Mouse (Mus musculus) liver, adult (tissue): ENCODE measurements at regions not wholly inside any gene's neighbourhood (a gene's known extent, or its start where the extent isn't known, plus 50 kb on each side); places are given as distances from the start of the nearest gene placed in this dataset.
A peak's percentile ranks its signal among the peaks of the same experiment; 100 is the strongest.

ENCODE experiments used
- GATA4 ChIP-seq: IDR thresholded peaks from 2 replicates; pipeline ENCODE4 v1.6.1; 2014; ENCODE audit warnings: mild to moderate bottlenecking, low read length; ENCODE audit not compliant: insufficient replicate concordance

DNA sequence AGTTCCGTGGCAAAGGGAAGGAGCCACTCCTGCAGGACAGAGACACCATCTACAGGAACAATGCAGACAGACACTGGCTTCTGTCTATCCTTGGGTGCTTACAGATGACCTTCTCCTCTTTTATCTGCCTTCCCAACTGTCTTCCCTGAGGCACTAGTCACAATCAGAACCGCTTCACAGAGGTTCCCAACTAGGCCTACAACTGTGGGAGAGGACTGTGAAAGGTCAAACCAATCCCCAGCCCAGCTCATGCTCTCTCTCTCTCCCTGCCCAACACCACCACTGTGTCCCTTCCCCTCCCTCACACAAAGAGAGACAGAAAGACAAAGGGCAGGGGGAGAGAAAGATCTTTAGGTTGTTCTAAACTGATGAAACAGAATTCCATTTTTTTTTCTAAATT is 61.3 kb downstream of the Tmem17 start:
- no peak for TF ChIP-seq GATA4

GRCm38 (mm10) chr11:22573802-22574201 is 61.9 kb downstream of the Tmem17 start:
- TF ChIP-seq GATA4: no peak

GRCm38 (mm10) chr11:22574506-22574905 is 62.6 kb downstream of the Tmem17 start:
- no peak for TF ChIP-seq GATA4

DNA sequence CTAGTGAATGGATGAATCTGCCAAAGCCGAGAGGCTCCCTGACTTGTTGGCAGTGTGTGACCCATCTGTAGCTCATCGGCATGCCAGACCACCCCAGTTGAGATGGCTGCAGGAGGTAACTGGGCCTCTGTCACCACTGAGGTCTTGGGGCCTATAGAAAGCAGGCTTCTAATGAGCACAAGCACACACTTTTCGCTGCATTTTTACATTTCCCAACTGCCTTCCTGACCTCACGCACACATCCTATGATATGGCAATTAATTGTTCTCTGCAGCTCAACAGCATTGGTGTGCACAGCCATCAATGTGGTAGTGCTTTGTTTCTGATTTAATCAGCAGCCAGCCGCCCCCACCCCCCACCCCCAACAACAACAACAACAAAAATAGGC is 72.2 kb downstream of the Tmem17 start:
- no peak for TF ChIP-seq GATA4

DNA sequence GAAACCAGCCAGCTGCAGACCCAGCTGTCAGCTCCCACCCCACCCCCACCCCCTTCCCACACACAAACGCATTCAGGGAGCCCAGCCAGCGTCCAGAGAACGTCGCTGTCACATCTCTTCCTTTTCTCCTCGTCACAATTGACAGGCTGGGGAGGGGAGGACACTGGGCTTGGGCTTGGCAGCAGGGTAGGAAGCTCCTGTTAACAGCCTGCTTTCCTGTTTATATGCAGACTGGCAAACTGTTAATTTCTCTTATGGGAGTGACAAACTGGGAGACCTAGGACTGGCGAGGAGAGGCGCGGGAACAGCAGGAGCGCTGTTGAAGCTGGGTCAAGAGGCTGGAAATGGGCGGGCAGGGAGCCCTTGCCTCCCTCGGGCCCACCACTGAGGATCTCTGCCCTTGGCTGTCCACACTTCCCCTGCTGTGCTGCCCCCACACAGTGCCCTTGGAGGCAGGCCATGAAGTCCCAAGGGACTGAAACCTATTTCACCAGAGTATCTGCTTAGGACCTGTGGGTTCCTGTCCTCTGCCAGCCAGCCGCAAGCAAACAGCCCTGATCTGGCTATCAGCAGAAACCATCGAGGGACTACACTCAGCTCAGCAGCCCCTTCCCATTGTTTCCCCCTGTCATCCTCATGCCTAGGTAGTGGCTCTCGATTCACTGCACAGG is 72.7 kb downstream of the Tmem17 start:
- peak; percentile 6; the same call in 1 of the 2 replicates for TF ChIP-seq GATA4

DNA sequence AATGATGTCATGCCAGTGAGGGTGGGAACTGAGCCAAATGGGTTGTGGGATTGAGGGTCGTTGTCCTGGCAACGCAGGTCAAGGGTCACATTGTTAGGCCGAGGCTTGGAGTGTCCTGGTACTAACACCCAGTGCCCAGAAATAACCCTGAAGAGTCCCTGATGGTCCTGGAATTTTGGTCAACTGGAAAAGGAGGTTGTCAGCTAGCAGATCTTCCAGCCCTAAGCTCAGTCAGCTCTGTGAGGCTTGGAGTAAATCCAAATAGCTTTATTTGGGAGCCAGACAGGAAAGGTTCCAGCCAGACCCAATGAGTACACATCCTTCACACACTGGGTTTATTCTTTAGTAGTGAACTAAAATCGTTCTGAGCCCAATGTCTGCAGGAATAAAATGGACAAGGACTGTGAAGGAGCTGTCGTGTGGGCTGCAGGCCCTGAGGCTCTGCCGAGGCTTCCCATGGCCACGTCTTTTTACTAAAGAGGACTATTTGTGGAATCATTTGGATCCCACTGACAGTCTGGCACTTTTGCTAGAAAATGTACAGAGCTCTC is 75.9 kb downstream of the Tmem17 start:
- TF ChIP-seq GATA4: no peak

GRCm38 (mm10) chr11:22588546-22588945 is 76.7 kb downstream of the Tmem17 start:
- TF ChIP-seq GATA4: no peak

GRCm38 (mm10) chr11:22589901-22590300 is 78.0 kb downstream of the Tmem17 start:
- no peak for TF ChIP-seq GATA4

- TF ChIP-seq GATA4: no peak
Measured at GRCm38 (mm10) chr11:22592706-22593105, 80.8 kb downstream of the Tmem17 start.

- TF ChIP-seq GATA4: no peak
Measured at GRCm38 (mm10) chr11:22596076-22596804, 84.4 kb downstream of the Tmem17 start.

DNA sequence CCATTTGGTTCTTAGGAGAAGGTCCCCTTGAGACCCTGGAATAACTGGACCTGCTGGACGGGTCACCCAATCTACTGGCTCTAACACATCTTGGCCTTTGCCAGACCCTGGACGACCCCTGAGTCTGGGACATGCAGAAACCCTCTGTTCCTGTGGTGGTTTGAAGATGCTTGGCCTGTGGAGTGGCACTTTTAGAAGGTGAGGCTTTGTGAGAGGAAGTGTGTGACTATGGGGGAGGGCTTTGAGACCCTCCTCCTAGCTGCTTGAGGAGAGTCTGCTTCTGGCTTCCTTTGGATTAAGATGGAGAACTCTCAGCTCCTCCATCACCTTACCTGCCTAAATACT is 84.9 kb downstream of the Tmem17 start:
- no peak for TF ChIP-seq GATA4

DNA sequence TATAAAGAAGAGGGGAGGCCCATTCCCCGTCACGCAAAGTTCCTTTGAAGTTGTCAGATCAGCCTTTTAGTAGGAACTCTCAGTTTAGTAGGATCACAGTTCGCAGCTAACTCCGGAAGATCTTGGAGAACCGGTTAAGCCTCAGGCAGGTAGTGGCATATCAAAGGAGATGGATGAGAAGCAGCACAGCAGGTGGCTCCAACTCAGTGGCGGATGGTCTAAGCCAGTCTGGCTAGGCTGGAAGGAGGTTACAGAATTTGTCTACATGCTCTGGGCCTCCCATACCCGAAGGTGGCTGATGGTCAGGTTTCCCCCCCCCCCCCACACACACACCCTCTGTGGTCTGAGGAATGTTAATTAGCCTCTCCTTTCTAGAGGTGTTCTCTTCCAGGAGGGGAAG is 88.5 kb downstream of the Tmem17 start:
- TF ChIP-seq GATA4: no peak

GRCm38 (mm10) chr11:22601977-22602376 is 90.1 kb downstream of the Tmem17 start:
- TF ChIP-seq GATA4: no peak

DNA sequence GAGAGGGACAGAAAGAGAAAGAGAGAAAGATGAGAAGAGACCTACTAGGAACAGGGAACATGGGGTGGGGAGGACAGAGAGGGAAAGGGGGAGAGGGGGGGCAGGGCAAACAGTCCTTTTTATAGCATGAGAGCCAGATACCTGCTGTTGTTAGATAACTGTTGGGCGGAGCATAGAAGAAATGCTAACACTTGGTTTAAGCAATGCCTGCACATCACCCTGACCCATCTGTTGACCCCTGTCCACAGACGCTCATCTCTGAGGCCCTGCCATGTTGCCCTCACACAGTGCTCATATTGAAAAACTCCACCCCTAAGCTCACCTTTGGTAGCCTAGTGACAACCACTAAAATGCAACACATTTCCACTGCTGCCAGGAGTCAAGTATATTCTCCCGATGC is 90.7 kb downstream of the Tmem17 start:
- TF ChIP-seq GATA4: no peak

GRCm38 (mm10) chr11:22603397-22603796 is 91.5 kb downstream of the Tmem17 start:
- no peak for TF ChIP-seq GATA4

DNA sequence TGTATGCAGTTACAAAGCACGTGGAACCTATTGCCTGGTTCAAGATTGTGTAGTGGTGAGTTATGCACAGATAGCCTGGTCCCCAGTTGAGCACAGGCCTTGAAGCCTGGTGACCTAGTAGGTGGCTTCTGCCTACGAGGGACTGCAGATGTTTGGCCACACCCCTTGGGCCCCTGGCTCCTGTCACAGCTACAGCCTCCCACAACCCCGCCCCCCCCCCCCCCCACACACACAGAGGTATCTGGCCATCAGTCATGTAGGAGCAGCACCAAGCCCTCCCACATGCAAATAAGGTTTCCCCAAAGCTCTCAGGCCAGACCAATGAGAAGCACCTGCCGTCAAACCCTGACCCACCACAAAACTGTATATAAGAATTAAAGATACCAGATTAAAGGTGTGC is 94.5 kb downstream of the Tmem17 start:
- no peak for TF ChIP-seq GATA4

GRCm38 (mm10) chr11:22607645-22608044 is 95.8 kb downstream of the Tmem17 start:
- no peak for TF ChIP-seq GATA4

DNA sequence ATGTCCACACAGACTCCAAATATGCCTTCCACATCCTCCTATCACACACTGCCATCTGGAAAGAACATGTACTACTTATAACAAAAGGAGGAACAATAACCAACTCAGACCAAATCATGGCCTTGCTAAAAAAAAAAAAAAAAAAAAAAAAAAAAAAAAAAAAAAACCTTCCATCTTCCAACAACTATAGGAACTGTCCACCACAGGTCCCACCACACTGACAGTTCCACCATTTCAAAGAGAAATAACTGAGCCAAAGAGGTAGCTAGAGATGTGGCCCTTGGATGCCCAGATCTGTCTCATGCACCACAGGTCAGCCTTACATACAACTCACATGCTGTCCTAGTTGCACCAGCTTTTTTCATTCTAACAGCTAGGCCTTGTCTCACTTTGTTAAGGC is 97.1 kb downstream of the Tmem17 start:
- no peak for TF ChIP-seq GATA4
